Mouse (Mus musculus) monocyte, adult 2 months (primary cell): Measurements from ENCODE around the gene Serpina10.
"Not testable (repeated sequence)": the region's sequence is repeated elsewhere in the genome, so short reads cannot be mapped to it uniquely, and the experiment has no call there.

Experiments used
- DNase-seq, 2 experiments: peaks; one replicate each; pipeline ENCODE4 v3.0.0; 2022; ENCODE audit warnings: low spot score in 2 of 2, low read depth in 1 of 2

The Serpina10 gene

GRCm38 (mm10) chr12:103631203-103631612 lies at the start of gene Serpina10:
Gene Serpina10 (minus strand): TSS chr12:103631444.
- no peak for DNase-seq

GRCm38 (mm10) chr12:103679853-103680252 lies 48.6 kb upstream of the Serpina10 start:
- DNase-seq = not testable (repeated sequence)

GRCm38 (mm10) chr12:103676039-103676438 lies 44.8 kb upstream of the Serpina10 start, which contains the start of gene Serpina16:
Gene Serpina16 (minus strand): TSS chr12:103676139.
- DNase-seq = no peak

GRCm38 (mm10) chr12:103673179-103673578 lies 41.9 kb upstream of the Serpina10 start:
- no peak for DNase-seq

GRCm38 (mm10) chr12:103671483-103671882 lies 40.2 kb upstream of the Serpina10 start:
- no peak for DNase-seq

- no peak for DNase-seq
These were observed 39.7 kb upstream of the Serpina10 start for GRCm38 (mm10) chr12:103670964-103671363.

- DNase-seq = no peak
These were observed 39.1 kb upstream of the Serpina10 start for GRCm38 (mm10) chr12:103670344-103670743.

GRCm38 (mm10) chr12:103665286-103665685 lies 34.0 kb upstream of the Serpina10 start:
- no peak for DNase-seq

GRCm38 (mm10) chr12:103662053-103662452 lies 30.8 kb upstream of the Serpina10 start:
- not testable (repeated sequence) for DNase-seq

GRCm38 (mm10) chr12:103660076-103660475 lies 28.8 kb upstream of the Serpina10 start:
- DNase-seq = no peak

GRCm38 (mm10) chr12:103659171-103659570 lies 27.9 kb upstream of the Serpina10 start:
- no peak for DNase-seq

GRCm38 (mm10) chr12:103657991-103658390 lies 26.7 kb upstream of the Serpina10 start:
- no peak for DNase-seq

GRCm38 (mm10) chr12:103656848-103657626 lies 25.8 kb upstream of the Serpina10 start, which contains the start of gene Serpina6:
Gene Serpina6 (minus strand): TSS chr12:103657212.
- no peak for DNase-seq

- DNase-seq = no peak
These were observed 24.1 kb upstream of the Serpina10 start for GRCm38 (mm10) chr12:103655123-103656044.

- no peak for DNase-seq
These were observed 22.6 kb upstream of the Serpina10 start for GRCm38 (mm10) chr12:103653836-103654235.

- DNase-seq = no peak
These were observed 15.1 kb upstream of the Serpina10 start for GRCm38 (mm10) chr12:103646314-103646713.

GRCm38 (mm10) chr12:103644601-103645000 lies 13.4 kb upstream of the Serpina10 start:
- DNase-seq = no peak

- no peak for DNase-seq
These were observed 12.6 kb upstream of the Serpina10 start for GRCm38 (mm10) chr12:103643818-103644217.

GRCm38 (mm10) chr12:103643336-103643735 lies 12.1 kb upstream of the Serpina10 start:
- DNase-seq = no peak

- no peak for DNase-seq
These were observed 4.6 kb upstream of the Serpina10 start for GRCm38 (mm10) chr12:103635846-103636245.

- no peak for DNase-seq
These were observed 3.2 kb upstream of the Serpina10 start for GRCm38 (mm10) chr12:103634430-103634829.

GRCm38 (mm10) chr12:103616860-103617261 lies 14.4 kb downstream of the Serpina10 start:
- no peak for DNase-seq
